Mouse (Mus musculus) midbrain, postnatal 0 days (tissue): ENCODE results near the gene Hist1h2ak. TPM values are rescaled to one million over a fixed set of nuclear protein-coding genes. Genes with fewer than 3 reads are reported as not detected.
"Not testable (repeated sequence)": the region's sequence is repeated elsewhere in the genome, so short reads cannot be mapped to it uniquely, and the experiment has no call there.

ENCODE experiments used
- ATAC-seq: fragments of 200-750 bp; cut with Nextera tagmentation; 2 replicates; pipeline ENCODE4 v1.8.0; 2017; ENCODE audit warnings: moderate number of reproducible peaks, mild to moderate bottlenecking, moderate TSS enrichment, moderate library complexity; ENCODE audit not compliant: low FRiP score
- DNase-seq: peaks from one replicate; pipeline ENCODE4 v3.0.0-alpha.2; 2015; ENCODE audit warnings: low spot score
- H3K27ac ChIP-seq: fragments of 300-500 bp; sonication (generic); 2 replicates; pipeline ENCODE4 v1.5.1; 2014; ENCODE audit warnings: low read depth, mild to moderate bottlenecking, low read length, mixed read lengths
- H3K27me3 ChIP-seq: fragments of 300-500 bp; sonication (generic); 2 replicates; pipeline ENCODE4 v1.6.1; 2014; ENCODE audit warnings: low read length, control low read depth, mixed read lengths; ENCODE audit not compliant: insufficient read depth
- H3K36me3 ChIP-seq: fragments of 300-500 bp; sonication (generic); 2 replicates; pipeline ENCODE4 v1.6.1; 2014; ENCODE audit warnings: low read length, control low read depth, mixed read lengths; ENCODE audit not compliant: insufficient read depth
- H3K4me1 ChIP-seq: fragments of 300-500 bp; sonication (generic); 2 replicates; pipeline ENCODE4 v1.6.1; 2014; ENCODE audit warnings: mild to moderate bottlenecking, control low read depth, antibody characterized with exemption, low read length, mixed read lengths; ENCODE audit not compliant: insufficient read depth
- H3K4me2 ChIP-seq: fragments of 300-500 bp; sonication (generic); 2 replicates; pipeline ENCODE4 v1.6.1; 2014; ENCODE audit warnings: low read depth, mild to moderate bottlenecking, low read length, mixed read lengths; ENCODE audit not compliant: poor library complexity, severe bottlenecking
- H3K4me3 ChIP-seq: fragments of 300-500 bp; sonication (generic); 2 replicates; pipeline ENCODE4 v1.5.1; 2014; ENCODE audit warnings: low read depth, mild to moderate bottlenecking, low read length, moderate library complexity
- H3K9ac ChIP-seq: fragments of 300-500 bp; sonication (generic); replicated peaks from 2 replicates; pipeline ENCODE4 v1.6.1; 2014; ENCODE audit warnings: mild to moderate bottlenecking, low read length, moderate library complexity, mixed read lengths; ENCODE audit not compliant: poor library complexity, severe bottlenecking
- H3K9me3 ChIP-seq: fragments of 300-500 bp; sonication (generic); 2 replicates; pipeline ENCODE4 v1.6.1; 2016; ENCODE audit warnings: low read length, control low read depth
- CTCF ChIP-seq: IDR thresholded peaks from 2 replicates; pipeline ENCODE4 v1.5.1; 2016; ENCODE audit warnings: antibody characterized with exemption, mild to moderate bottlenecking
- WGBS: fragments of 180-500 bp; shearing (Covaris S2); extraction: QIAGEN DNeasy Blood & Tissue Kit; methylation state at CpG from one replicate; pipeline ENCODE4 v1.1.7; 2014; 5-methylcytosine and 5-hydroxymethylcytosine counted together
- polyA plus RNA-seq: library from polyadenylated mRNA; unstranded; fragments of >200 nt; fragmentation: Nextera tagmentation; extraction: Ambion mirVana; gene quantifications from 2 replicates; pipeline ENCODE4 v1.2.1, GENCODE M21; 2015
- total RNA-seq: library from RNA; depleted of rRNA; stranded (reverse); fragments of >200 nt; gene quantifications from 2 replicates; pipeline ENCODE4 v1.2.3, GENCODE M21; 2014

Gene Hist1h2ak
- total and polyA plus RNA-seq, 2 experiments from 2014 or later = 4.6 to 276 TPM

- WGBS = 3% methylated on average over 33 of the region's 33 CpGs
- Histone ChIP-seq H3K9ac (peak overlapping the region; percentile 51), H3K27me3 (no peaks in the 10 kb centered on the region), H3K4me3 (peak overlapping the region; percentile 52), H3K4me2 (peak overlapping the region; percentile 86), H3K27ac (peak overlapping the region; percentile 34; the same call in 1 of the 2 replicates), H3K9me3 (no peaks in the 10 kb centered on the region), H3K36me3 (no peaks in the 10 kb centered on the region), H3K4me1 (peaks cover 11% of the 10 kb centered on the region)
- ATAC-seq (peak; percentile 94), DNase-seq (peak; percentile 97)
- TF ChIP-seq CTCF = no peak
Measured at GRCm38 (mm10) chr13:21778814-21779766, 25.5 kb upstream of the Hist1h2ak start.

GRCm38 (mm10) chr13:21755707-21756106, 2.1 kb upstream of the Hist1h2ak start:
- Histone ChIP-seq H3K9ac (no peak overlapping the region), H3K27me3 (no peaks in the 10 kb centered on the region), H3K4me3 (no peak overlapping the region), H3K27ac (no peak overlapping the region), H3K4me1 (no peaks in the 10 kb centered on the region), H3K4me2 (no peak overlapping the region), H3K36me3 (no peaks in the 10 kb centered on the region), H3K9me3 (no peaks in the 10 kb centered on the region)
- TF ChIP-seq CTCF = no peak
- WGBS = 77% methylated on average over 1 of the region's 1 CpGs
- ATAC-seq (no peak), DNase-seq (no peak)

- H3K9me3 ChIP-seq, H3K9ac ChIP-seq, H3K36me3 ChIP-seq, H3K27me3 ChIP-seq, H3K4me1 ChIP-seq, ATAC-seq: not testable (repeated sequence)
- H3K4me2 ChIP-seq = peak overlapping the region; percentile 61
- WGBS = under 1% methylated on average over 23 of the region's 26 CpGs
- peak overlapping the region; percentile 39 for H3K4me3 ChIP-seq
- peak overlapping the region; percentile 84; the same call in 1 of the 2 replicates for H3K27ac ChIP-seq
- DNase-seq = peak; percentile 67
Measured at GRCm38 (mm10) chr13:21754294-21755001, 821 bp upstream of the Hist1h2ak start.

- peak overlapping the region; percentile 84 for H3K27ac ChIP-seq
- DNase-seq = no peak
- H3K36me3 ChIP-seq = no peaks in the 10 kb centered on the region
- peak overlapping the region; percentile 61 for H3K4me2 ChIP-seq
- H3K9ac ChIP-seq = 0 out of 2 replicates have a peak overlapping the region, but pooled peaks have one; percentile 24
- under 1% methylated on average over 10 of the region's 10 CpGs for WGBS
- H3K27me3 ChIP-seq = no peaks in the 10 kb centered on the region
- no peak for ATAC-seq
- TF ChIP-seq CTCF = no peak
- H3K9me3 ChIP-seq = no peaks in the 10 kb centered on the region
- no peaks in the 10 kb centered on the region for H3K4me1 ChIP-seq
- peak overlapping the region; percentile 39 for H3K4me3 ChIP-seq
Measured at GRCm38 (mm10) chr13:21753051-21753523, 540 bp downstream of the Hist1h2ak start.

- no peak for DNase-seq
- 34% methylated on average over 3 of the region's 3 CpGs for WGBS
- ATAC-seq = no peak
- H3K4me2 ChIP-seq = no peak overlapping the region
- no peaks in the 10 kb centered on the region for H3K27me3 ChIP-seq
- H3K4me3 ChIP-seq = no peak overlapping the region
- H3K27ac ChIP-seq = no peak overlapping the region
- H3K4me1 ChIP-seq = no peaks in the 10 kb centered on the region
- no peaks in the 10 kb centered on the region for H3K9me3 ChIP-seq
- TF ChIP-seq CTCF = no peak
- H3K36me3 ChIP-seq = no peaks in the 10 kb centered on the region
- H3K9ac ChIP-seq = no peak overlapping the region
Measured at GRCm38 (mm10) chr13:21752356-21752755, 1.3 kb downstream of the Hist1h2ak start.

GRCm38 (mm10) chr13:21751827-21752226, 1.8 kb downstream of the Hist1h2ak start:
- Histone ChIP-seq H3K27ac (no peak overlapping the region), H3K4me3 (no peak overlapping the region), H3K9me3 (no peaks in the 10 kb centered on the region), H3K36me3 (no peaks in the 10 kb centered on the region), H3K4me2 (no peak overlapping the region), H3K9ac (no peak overlapping the region), H3K27me3 (no peaks in the 10 kb centered on the region), H3K4me1 (no peaks in the 10 kb centered on the region)
- no peak for TF ChIP-seq CTCF
- WGBS = 81% methylated on average over 3 of the region's 3 CpGs
- no peak for DNase-seq
- no peak for ATAC-seq
